Mouse (Mus musculus): Measurements from ENCODE around the gene Stra6. TPM values are rescaled to one million over a fixed set of nuclear protein-coding genes. Genes with fewer than 3 reads are reported as not detected.

Gene Stra6
- polyA plus RNA-seq, 1 experiment from 2014 or later: 46.6 TPM

GRCm38 (mm10) chr9:58085074-58085473, 21.5 kb downstream of the Stra6 start:
- H3K27me3 ChIP-seq (replicated peaks): peaks cover 8% of the 10 kb centered on the region
- no peak overlapping the region; the same call in 1 of the 2 replicates for H3K4me2 ChIP-seq (replicated peaks)
- H3K4me1 ChIP-seq: peaks cover 52% of the 10 kb centered on the region
- WGBS: 12% methylated on average over 2 of the region's 2 CpGs
- H3K36me3 ChIP-seq: no peaks in the 10 kb centered on the region
- H3K4me3 ChIP-seq: no peak overlapping the region
- no peaks in the 10 kb centered on the region for H3K9me3 ChIP-seq
- ATAC-seq (ENCODE audit: low FRiP score, low read depth): no peak
- no peak overlapping the region for H3K9ac ChIP-seq
- no peak overlapping the region for H3K27ac ChIP-seq

- Histone ChIP-seq H3K9me3 (no peaks in the 10 kb centered on the region), H3K4me2 (replicated peaks) (no peak overlapping the region), H3K4me1 (peaks cover 45% of the 10 kb centered on the region), H3K27ac (no peak overlapping the region), H3K9ac (no peak overlapping the region), H3K36me3 (no peaks in the 10 kb centered on the region), H3K27me3 (replicated peaks) (peaks cover 8% of the 10 kb centered on the region), H3K4me3 (no peak overlapping the region)
- ATAC-seq (ENCODE audit: low FRiP score, low read depth): no peak
- WGBS: 32% methylated on average over 9 of the region's 9 CpGs
These were observed 22.6 kb downstream of the Stra6 start for GRCm38 (mm10) chr9:58086203-58086602.

- peaks cover 45% of the 10 kb centered on the region for H3K4me1 ChIP-seq
- no peak overlapping the region for H3K27ac ChIP-seq
- H3K36me3 ChIP-seq: no peaks in the 10 kb centered on the region
- H3K4me3 ChIP-seq: no peak overlapping the region
- no peak overlapping the region for H3K4me2 ChIP-seq (replicated peaks)
- peaks cover 8% of the 10 kb centered on the region for H3K27me3 ChIP-seq (replicated peaks)
- H3K9ac ChIP-seq: peak overlapping the region; percentile 18; the same call in 1 of the 2 replicates
- WGBS: 61% methylated on average over 7 of the region's 7 CpGs
- no peak for ATAC-seq (ENCODE audit: low FRiP score, low read depth)
- H3K9me3 ChIP-seq: no peaks in the 10 kb centered on the region
These were observed 23.3 kb downstream of the Stra6 start for GRCm38 (mm10) chr9:58086861-58087260.

- peaks cover 45% of the 10 kb centered on the region for H3K4me1 ChIP-seq
- H3K27ac ChIP-seq: no peak overlapping the region
- H3K9me3 ChIP-seq: no peaks in the 10 kb centered on the region
- 50% methylated on average over 7 of the region's 7 CpGs for WGBS
- no peak for ATAC-seq (ENCODE audit: low FRiP score, low read depth)
- peaks cover 8% of the 10 kb centered on the region for H3K27me3 ChIP-seq (replicated peaks)
- peak overlapping the region; percentile 18; the same call in 1 of the 2 replicates for H3K9ac ChIP-seq
- no peak overlapping the region for H3K4me2 ChIP-seq (replicated peaks)
- H3K4me3 ChIP-seq: no peak overlapping the region
- no peaks in the 10 kb centered on the region for H3K36me3 ChIP-seq
These were observed 23.9 kb downstream of the Stra6 start for GRCm38 (mm10) chr9:58087277-58087998.

GRCm38 (mm10) chr9:58091623-58092425, 28.2 kb downstream of the Stra6 start:
- peaks cover 4% of the 10 kb centered on the region for H3K27me3 ChIP-seq (replicated peaks)
- ATAC-seq (ENCODE audit: low FRiP score, low read depth): no peak

GRCm38 (mm10) chr9:58092581-58093269, 29.1 kb downstream of the Stra6 start:
- H3K9ac ChIP-seq: no peak overlapping the region
- no peak overlapping the region for H3K4me2 ChIP-seq (replicated peaks)
- no peaks in the 10 kb centered on the region for H3K36me3 ChIP-seq
- H3K4me1 ChIP-seq: peaks cover 19% of the 10 kb centered on the region
- H3K27ac ChIP-seq: no peak overlapping the region
- H3K9me3 ChIP-seq: no peaks in the 10 kb centered on the region
- no peak overlapping the region for H3K4me3 ChIP-seq
- peaks cover 4% of the 10 kb centered on the region for H3K27me3 ChIP-seq (replicated peaks)
- ATAC-seq (ENCODE audit: low FRiP score, low read depth): no peak
- WGBS: 69% methylated on average over 7 of the region's 7 CpGs

More at GRCm38 (mm10) chr9:58091623-58092425, 28.2 kb downstream of the Stra6 start:
- Histone ChIP-seq H3K27ac (no peak overlapping the region), H3K4me3 (no peak overlapping the region), H3K4me1 (peaks cover 21% of the 10 kb centered on the region), H3K36me3 (no peaks in the 10 kb centered on the region), H3K9me3 (no peaks in the 10 kb centered on the region), H3K9ac (no peak overlapping the region), H3K4me2 (replicated peaks) (no peak overlapping the region)
- 60% methylated on average over 4 of the region's 4 CpGs for WGBS

GRCm38 (mm10) chr9:58093776-58094175, 30.2 kb downstream of the Stra6 start:
- H3K4me2 ChIP-seq (replicated peaks): no peak overlapping the region
- H3K9ac ChIP-seq: no peak overlapping the region
- no peaks in the 10 kb centered on the region for H3K36me3 ChIP-seq
- no peak overlapping the region for H3K27ac ChIP-seq
- no peaks in the 10 kb centered on the region for H3K9me3 ChIP-seq
- no peak overlapping the region for H3K4me3 ChIP-seq
- WGBS: 69% methylated on average over 3 of the region's 3 CpGs
- peaks cover 12% of the 10 kb centered on the region for H3K4me1 ChIP-seq
- ATAC-seq (ENCODE audit: low FRiP score, low read depth): no peak
- H3K27me3 ChIP-seq (replicated peaks): peaks cover 4% of the 10 kb centered on the region; the same call in 1 of the 2 replicates

GRCm38 (mm10) chr9:58095977-58096376, 32.4 kb downstream of the Stra6 start:
- Histone ChIP-seq H3K4me2 (replicated peaks) (no peak overlapping the region), H3K27ac (no peak overlapping the region), H3K9ac (no peak overlapping the region), H3K4me3 (no peak overlapping the region), H3K4me1 (peaks cover 13% of the 10 kb centered on the region), H3K9me3 (no peaks in the 10 kb centered on the region), H3K27me3 (replicated peaks) (no peaks in the 10 kb centered on the region; the same call in 1 of the 2 replicates), H3K36me3 (no peaks in the 10 kb centered on the region)
- 84% methylated on average over 6 of the region's 6 CpGs for WGBS
- no peak for ATAC-seq (ENCODE audit: low FRiP score, low read depth)

GRCm38 (mm10) chr9:58096629-58097301, 33.2 kb downstream of the Stra6 start:
- 63% methylated on average over 5 of the region's 5 CpGs for WGBS
- Histone ChIP-seq H3K9me3 (no peaks in the 10 kb centered on the region), H3K4me3 (no peak overlapping the region), H3K36me3 (no peaks in the 10 kb centered on the region), H3K27ac (no peak overlapping the region), H3K9ac (no peak overlapping the region), H3K4me2 (replicated peaks) (no peak overlapping the region), H3K4me1 (peaks cover 20% of the 10 kb centered on the region), H3K27me3 (replicated peaks) (no peaks in the 10 kb centered on the region; the same call in 1 of the 2 replicates)
- no peak for ATAC-seq (ENCODE audit: low FRiP score, low read depth)

- Histone ChIP-seq H3K9me3 (no peaks in the 10 kb centered on the region), H3K4me2 (replicated peaks) (no peak overlapping the region), H3K27me3 (replicated peaks) (no peaks in the 10 kb centered on the region), H3K4me1 (peaks cover 20% of the 10 kb centered on the region), H3K36me3 (no peaks in the 10 kb centered on the region), H3K27ac (no peak overlapping the region), H3K9ac (no peak overlapping the region), H3K4me3 (no peak overlapping the region)
- WGBS: 77% methylated on average over 5 of the region's 5 CpGs
- ATAC-seq (ENCODE audit: low FRiP score, low read depth): no peak
These were observed 36.4 kb downstream of the Stra6 start for GRCm38 (mm10) chr9:58099836-58100565.

- no peak overlapping the region for H3K4me2 ChIP-seq (replicated peaks)
- H3K27me3 ChIP-seq (replicated peaks): no peaks in the 10 kb centered on the region
- no peak overlapping the region for H3K9ac ChIP-seq
- H3K4me3 ChIP-seq: no peak overlapping the region
- no peak overlapping the region for H3K27ac ChIP-seq
- ATAC-seq (ENCODE audit: low FRiP score, low read depth): no peak
- H3K9me3 ChIP-seq: no peaks in the 10 kb centered on the region
- 65% methylated on average over 4 of the region's 4 CpGs for WGBS
- no peaks in the 10 kb centered on the region for H3K36me3 ChIP-seq
- H3K4me1 ChIP-seq: peaks cover 24% of the 10 kb centered on the region
These were observed 38.4 kb downstream of the Stra6 start for GRCm38 (mm10) chr9:58102013-58102412.
